Mouse (Mus musculus) liver, embryonic 14.5 days (tissue): Measurements from ENCODE around the gene 9130213A22Rik. TPM values are rescaled to one million over a fixed set of nuclear protein-coding genes. Genes with fewer than 3 reads are reported as not detected.

ENCODE experiments used
- ATAC-seq: fragments of 200-750 bp; cut with Nextera tagmentation; 2 replicates; pipeline ENCODE4 v1.8.0; 2017; ENCODE audit warnings: moderate number of reproducible peaks, mild to moderate bottlenecking, moderate library complexity; ENCODE audit not compliant: insufficient read depth
- DNase-seq, 3 experiments: peaks; one replicate each; pipeline ENCODE4 v3.0.0-alpha.2; 2012 to 2013; ENCODE audit warnings: low read depth in 3 of 3, low spot score in 3 of 3
- H3K27ac ChIP-seq: fragments of 300-500 bp; sonication (generic); 2 replicates; pipeline ENCODE4 v1.5.1; 2014; ENCODE audit warnings: moderate library complexity, mild to moderate bottlenecking, control low read depth, inconsistent platforms
- H3K27me3 ChIP-seq: fragments of 300-500 bp; sonication (generic); 2 replicates; pipeline ENCODE4 v1.6.1; 2014; ENCODE audit warnings: mild to moderate bottlenecking, low read length, moderate library complexity; ENCODE audit not compliant: control insufficient read depth, insufficient read depth
- H3K36me3 ChIP-seq: fragments of 300-500 bp; sonication (generic); replicated peaks from 2 replicates; pipeline ENCODE4 v1.6.1; 2014; ENCODE audit warnings: low read depth; ENCODE audit not compliant: control insufficient read depth, insufficient read depth
- H3K4me1 ChIP-seq, 2 experiments: fragments of 200-500 bp in 1 of 2; fragments of 300-500 bp in 1 of 2; sonication (generic) in 1 of 2; replicated peaks; 2 replicates each; pipeline ENCODE4 v1.6.1; 2012 to 2014; ENCODE audit warnings: antibody characterized with exemption in 1 of 2, inconsistent platforms in 1 of 2, low read length in 1 of 2; ENCODE audit not compliant: control insufficient read depth in 2 of 2, insufficient read depth in 2 of 2
- H3K4me2 ChIP-seq: fragments of 300-500 bp; sonication (generic); 2 replicates; pipeline ENCODE4 v1.6.1; 2014; ENCODE audit warnings: low read depth, mild to moderate bottlenecking, control low read depth, moderate library complexity
- H3K4me3 ChIP-seq, 2 experiments: fragments of 200-500 bp in 1 of 2; fragments of 300-500 bp in 1 of 2; sonication (generic) in 1 of 2; 2 replicates each; pipeline ENCODE4 v1.5.1; 2012 to 2014; ENCODE audit warnings: low read depth in 2 of 2, low read length in 2 of 2, mild to moderate bottlenecking in 2 of 2, control low read depth in 1 of 2, inconsistent platforms in 1 of 2, moderate library complexity in 1 of 2; ENCODE audit not compliant: insufficient read depth in 1 of 2
- H3K9ac ChIP-seq: fragments of 300-500 bp; sonication (generic); replicated peaks from 2 replicates; pipeline ENCODE4 v1.6.1; 2014; ENCODE audit warnings: mild to moderate bottlenecking, control low read depth, moderate library complexity
- H3K9me3 ChIP-seq: fragments of 300-500 bp; sonication (generic); 2 replicates; pipeline ENCODE4 v1.6.1; 2016; ENCODE audit warnings: low read length, mixed read lengths; ENCODE audit not compliant: control insufficient read depth
- CTCF ChIP-seq: IDR thresholded peaks from 2 replicates; pipeline ENCODE4 v1.5.1; 2016; ENCODE audit warnings: antibody characterized with exemption, low read depth, control low read depth
- EP300 ChIP-seq: IDR thresholded peaks from 2 replicates; pipeline ENCODE4 v1.6.1; 2016; ENCODE audit warnings: antibody characterized with exemption, low read depth
- WGBS: fragments of 180-500 bp; shearing (Covaris S2); extraction: QIAGEN DNeasy Blood & Tissue Kit; methylation state at CpG from one replicate; pipeline ENCODE4 v1.1.7; 2014; ENCODE audit not compliant: insufficient replicate concordance; 5-methylcytosine and 5-hydroxymethylcytosine counted together
- polyA plus RNA-seq, 2 experiments: library from polyadenylated mRNA; depleted of rRNA in 1 of 2; stranded (reverse) in 1 of 2; unstranded in 1 of 2; fragments of >200 nt; fragmentation: Nextera tagmentation in 1 of 2; extraction: Ambion mirVana in 1 of 2; gene quantifications; 2 replicates each; pipeline versions ENCODE4 v1.2.1 to v1.2.3; 2012 to 2014

Gene 9130213A22Rik
- polyA plus RNA-seq, 2 experiments: 0.08 TPM; not detected in 1

DNA sequence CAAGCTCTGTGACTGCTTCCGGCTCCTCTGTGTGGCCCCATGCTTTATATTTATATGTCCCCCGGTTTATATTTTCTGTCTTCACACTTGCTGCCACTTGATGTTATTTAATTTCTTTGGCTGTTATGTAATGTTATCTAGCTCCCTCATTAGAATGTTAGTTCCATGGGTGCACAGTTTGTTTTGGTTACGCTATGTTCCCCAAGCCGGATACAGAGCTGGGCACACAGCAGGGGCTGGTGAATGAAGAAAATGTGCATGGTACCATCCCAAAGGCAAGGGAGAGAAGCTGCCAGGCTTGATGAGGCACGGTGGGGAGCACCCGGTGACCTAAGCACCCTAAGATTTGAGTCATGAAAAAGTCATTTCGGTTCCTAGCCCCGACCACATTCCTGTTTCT, 31.4 kb upstream of the 9130213A22Rik start:
- DNase-seq (no peak), ATAC-seq (no peak)
- H3K36me3 ChIP-seq: no peaks in the 10 kb centered on the region
- H3K4me3 ChIP-seq: no peak overlapping the region
- 71% methylated on average over 8 of the region's 8 CpGs for WGBS
- no peak overlapping the region for H3K9ac ChIP-seq
- no peaks in the 10 kb centered on the region for H3K4me1 ChIP-seq
- no peak overlapping the region for H3K27ac ChIP-seq
- H3K9me3 ChIP-seq: no peaks in the 10 kb centered on the region
- H3K27me3 ChIP-seq: peaks cover 18% of the 10 kb centered on the region
- H3K4me2 ChIP-seq: no peak overlapping the region
- TF ChIP-seq EP300: no peak
- no peak for TF ChIP-seq CTCF

DNA sequence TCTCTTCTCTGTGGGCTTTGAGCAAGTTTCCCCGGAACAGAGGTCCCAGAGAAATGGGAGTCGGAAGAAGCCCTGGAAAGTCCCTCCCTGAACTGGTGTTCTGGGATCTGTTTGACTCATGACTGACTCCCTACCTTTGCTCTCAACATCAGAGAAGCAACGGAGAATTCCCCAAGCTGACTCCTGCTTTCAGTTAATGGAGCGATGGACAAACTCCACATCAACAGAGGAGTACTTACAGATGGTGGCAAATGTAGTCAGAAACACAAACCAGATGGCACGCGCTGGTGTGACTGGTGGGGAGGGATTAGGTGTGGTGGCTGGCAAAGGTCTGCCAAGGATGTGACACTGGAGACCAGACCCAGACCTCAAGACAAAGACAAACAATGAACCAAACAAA, 28.6 kb upstream of the 9130213A22Rik start:
- Histone ChIP-seq H3K4me2 (no peak overlapping the region), H3K9ac (no peak overlapping the region), H3K4me3 (no peak overlapping the region)

DNA sequence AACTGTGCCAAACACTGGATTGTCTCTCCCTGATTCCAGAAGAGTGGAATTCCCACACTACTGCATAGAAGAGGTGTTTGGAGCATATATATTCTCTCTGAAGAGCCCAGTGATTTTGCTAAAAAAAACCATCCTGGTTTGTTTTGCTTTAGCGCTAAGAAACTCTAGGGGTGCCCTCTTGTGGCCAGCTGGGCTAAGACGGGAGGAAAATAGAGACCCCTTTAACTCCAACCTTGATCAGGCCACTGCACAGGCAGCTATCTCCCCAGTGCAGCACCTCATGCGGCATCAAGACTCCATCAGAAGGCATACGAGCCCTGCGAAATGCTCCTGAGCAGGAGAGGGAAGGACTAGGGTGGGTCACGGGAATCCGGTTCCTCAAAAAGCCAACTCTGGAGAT, 28.1 kb upstream of the 9130213A22Rik start:
- Histone ChIP-seq H3K4me3 (no peak overlapping the region), H3K9ac (no peak overlapping the region), H3K36me3 (no peaks in the 10 kb centered on the region), H3K27me3 (no peaks in the 10 kb centered on the region), H3K4me2 (no peak overlapping the region), H3K4me1 (no peaks in the 10 kb centered on the region), H3K9me3 (no peaks in the 10 kb centered on the region), H3K27ac (no peak overlapping the region)
- 3% methylated on average over 7 of the region's 7 CpGs for WGBS
- DNase-seq: no peak
- no peak for ATAC-seq
- TF ChIP-seq EP300: no peak
- peak; percentile 55 for TF ChIP-seq CTCF

More for the DNA sequence above, 28.6 kb upstream of the 9130213A22Rik start:
- TF ChIP-seq EP300 (no peak), CTCF (no peak)
- Histone ChIP-seq H3K4me1 (no peaks in the 10 kb centered on the region), H3K9me3 (no peaks in the 10 kb centered on the region), H3K27me3 (no peaks in the 10 kb centered on the region), H3K36me3 (no peaks in the 10 kb centered on the region), H3K27ac (no peak overlapping the region)
- DNase-seq: no peak
- 57% methylated on average over 6 of the region's 6 CpGs for WGBS
- no peak for ATAC-seq

DNA sequence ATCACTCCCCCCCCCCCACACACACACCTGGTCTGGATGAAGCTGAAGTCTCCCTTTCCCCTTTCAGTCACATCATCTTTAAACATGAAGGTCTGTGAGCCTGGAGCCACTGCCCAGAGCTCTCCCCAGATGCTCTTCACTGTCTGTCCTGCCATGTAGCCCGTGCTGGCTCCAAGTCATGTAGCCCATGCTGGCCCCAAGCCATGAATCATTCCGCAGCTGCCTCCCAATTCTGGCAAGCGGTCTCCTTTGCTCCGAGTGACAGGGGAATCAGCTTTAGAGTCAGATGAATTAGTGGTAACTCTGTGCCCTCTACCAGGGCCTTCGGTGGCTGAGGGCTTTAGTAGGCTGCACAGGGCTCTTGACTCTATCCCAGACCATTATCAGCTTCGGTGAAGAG, 27.3 kb upstream of the 9130213A22Rik start:
- H3K27me3 ChIP-seq: no peaks in the 10 kb centered on the region
- 53% methylated on average over 6 of the region's 6 CpGs for WGBS
- H3K4me3 ChIP-seq: no peak overlapping the region
- H3K4me2 ChIP-seq: no peak overlapping the region
- no peak overlapping the region for H3K9ac ChIP-seq
- H3K4me1 ChIP-seq: no peaks in the 10 kb centered on the region
- H3K36me3 ChIP-seq: no peaks in the 10 kb centered on the region
- TF ChIP-seq EP300: no peak
- no peak for TF ChIP-seq CTCF
- H3K27ac ChIP-seq: no peak overlapping the region
- ATAC-seq: no peak
- no peak for DNase-seq
- H3K9me3 ChIP-seq: no peaks in the 10 kb centered on the region

DNA sequence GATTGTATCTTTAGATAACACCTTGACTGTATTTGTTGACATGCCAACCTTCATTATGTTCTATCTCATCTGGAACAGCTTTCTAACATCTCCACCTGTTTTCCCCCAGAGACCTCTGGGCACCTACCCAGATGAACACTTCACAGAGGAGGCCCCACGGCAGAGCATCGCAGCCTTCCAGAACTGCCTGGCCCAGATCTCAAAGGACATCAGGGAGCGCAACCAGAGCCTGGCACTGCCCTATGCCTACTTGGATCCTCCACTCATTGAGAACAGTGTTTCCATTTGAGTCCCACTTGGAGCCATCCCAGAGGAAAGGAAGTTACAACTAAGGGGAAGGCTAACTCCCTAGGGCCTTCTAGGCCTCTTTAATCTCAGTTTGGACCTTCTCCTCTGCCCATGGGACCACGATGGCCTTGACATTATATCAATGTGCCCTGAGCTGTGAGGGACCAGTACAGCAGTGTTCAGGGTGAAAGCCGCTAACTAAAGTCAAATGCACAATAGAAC, 26.1 kb upstream of the 9130213A22Rik start:
- no peaks in the 10 kb centered on the region for H3K36me3 ChIP-seq
- H3K27ac ChIP-seq: no peak overlapping the region
- no peaks in the 10 kb centered on the region for H3K4me1 ChIP-seq
- ATAC-seq (no peak), DNase-seq (no peak)
- no peak overlapping the region for H3K9ac ChIP-seq
- no peak overlapping the region for H3K4me3 ChIP-seq
- TF ChIP-seq CTCF (no peak), EP300 (no peak)
- 77% methylated on average over 5 of the region's 5 CpGs for WGBS
- H3K9me3 ChIP-seq: no peaks in the 10 kb centered on the region
- H3K27me3 ChIP-seq: no peaks in the 10 kb centered on the region
- H3K4me2 ChIP-seq: no peak overlapping the region
